Mouse (Mus musculus) stomach, embryonic 15.5 days (tissue): Measurements from ENCODE around the gene Ccdc103. TPM values are rescaled to one million over a fixed set of nuclear protein-coding genes. Genes with fewer than 3 reads are reported as not detected.
A peak's percentile ranks its signal among the peaks of the same experiment; 100 is the strongest.

Source experiments
- ATAC-seq: fragments of 200-750 bp; cut with Nextera tagmentation; 2 replicates; pipeline ENCODE4 v1.8.0; 2017; ENCODE audit warnings: low read depth, moderate number of reproducible peaks, moderate TSS enrichment; ENCODE audit not compliant: insufficient read depth, low FRiP score
- H3K27ac ChIP-seq: fragments of 300-500 bp; sonication (generic); 2 replicates; pipeline ENCODE4 v1.5.1; 2015; ENCODE audit warnings: mild to moderate bottlenecking, inconsistent platforms
- H3K27me3 ChIP-seq: fragments of 300-500 bp; sonication (generic); replicated peaks from 2 replicates; pipeline ENCODE4 v1.6.1; 2015; ENCODE audit warnings: inconsistent platforms
- H3K36me3 ChIP-seq: fragments of 300-500 bp; sonication (generic); 2 replicates; pipeline ENCODE4 v1.6.1; 2015; ENCODE audit warnings: inconsistent platforms
- H3K4me1 ChIP-seq: fragments of 300-500 bp; sonication (generic); 2 replicates; pipeline ENCODE4 v1.6.1; 2015; ENCODE audit warnings: inconsistent platforms
- H3K4me2 ChIP-seq: fragments of 300-500 bp; sonication (generic); 2 replicates; pipeline ENCODE4 v1.6.1; 2015; ENCODE audit warnings: mild to moderate bottlenecking, inconsistent platforms
- H3K4me3 ChIP-seq: fragments of 300-500 bp; sonication (generic); replicated peaks from 2 replicates; pipeline ENCODE4 v1.5.1; 2015; ENCODE audit warnings: inconsistent platforms
- H3K9ac ChIP-seq: fragments of 300-500 bp; sonication (generic); 2 replicates; pipeline ENCODE4 v1.6.1; 2015; ENCODE audit warnings: inconsistent platforms
- H3K9me3 ChIP-seq: fragments of 300-500 bp; sonication (generic); 2 replicates; pipeline ENCODE4 v1.6.1; 2016; ENCODE audit warnings: inconsistent platforms
- WGBS: fragments of 180-500 bp; shearing (Covaris S2); methylation state at CpG from one replicate; pipeline ENCODE4 v1.1.7; 2015; 5-methylcytosine and 5-hydroxymethylcytosine counted together
- polyA plus RNA-seq: library from polyadenylated mRNA; unstranded; fragments of >200 nt; fragmentation: Nextera tagmentation; extraction: Ambion mirVana; gene quantifications from 2 replicates; pipeline ENCODE4 v1.2.1, GENCODE M21; 2015

Ccdc103 gene
- 1.1 TPM in 2 replicates for polyA plus RNA-seq

GRCm38 (mm10) chr11:102880585-102881313 lies at the start of gene Ccdc103, which contains the start of gene Eftud2:
Ccdc103 (plus strand) TSS chr11:102881204.
Eftud2 (minus strand) TSS chr11:102880985.
- H3K9ac ChIP-seq = peak within 1 kb of the TSS; percentile 80
- H3K36me3 ChIP-seq = peaks cover 6% of the 10 kb centered on the region; the same call in 1 of the 2 replicates
- peak within 1 kb of the TSS; percentile 81 for H3K4me3 ChIP-seq
- 0% methylated on average over 62 of the region's 62 CpGs for WGBS
- peak; percentile 85 for ATAC-seq
- H3K27me3 ChIP-seq = 0 out of 2 replicates have a peak, but pooled peaks cover 2% of the 10 kb centered on the region
- 0 out of 2 replicates have a peak, but pooled peaks cover 17% of the 10 kb centered on the region for H3K4me1 ChIP-seq
- no peaks in the 10 kb centered on the region for H3K9me3 ChIP-seq
- peak within 1 kb of the TSS; percentile 79 for H3K4me2 ChIP-seq
- H3K27ac ChIP-seq = peak within 1 kb of the TSS; percentile 89

DNA sequence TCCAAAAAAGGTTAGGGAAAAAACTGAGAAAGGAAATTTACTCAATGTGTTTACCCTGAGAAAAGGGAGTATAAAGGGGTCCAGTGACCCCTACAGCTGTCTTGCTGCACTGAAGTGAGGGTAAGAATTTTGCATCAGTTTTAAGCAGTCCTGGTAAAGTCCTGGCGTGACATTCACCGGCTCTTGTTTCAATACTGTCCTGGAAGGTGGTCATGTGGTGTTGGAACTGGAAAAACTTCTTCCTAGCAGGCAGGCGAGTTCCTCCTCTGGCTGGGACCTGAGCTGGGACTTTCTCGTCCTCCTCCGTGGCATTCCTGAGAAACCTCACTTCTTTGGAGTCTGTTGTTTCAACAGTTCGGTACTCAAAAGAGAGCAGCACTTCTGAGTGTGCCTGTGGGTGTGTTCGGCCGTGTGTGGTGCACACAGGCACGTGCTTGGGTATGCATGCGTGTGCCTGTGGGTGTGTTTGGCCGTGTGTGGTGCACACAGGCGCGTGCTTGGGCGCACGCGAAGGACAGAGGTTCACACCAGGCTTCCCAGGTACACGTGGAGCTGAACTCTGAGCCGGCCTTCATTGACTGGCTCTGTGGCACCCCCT lies 48.2 kb upstream of the Ccdc103 start:
- no peaks in the 10 kb centered on the region for H3K9me3 ChIP-seq
- H3K4me1 ChIP-seq = 0 out of 2 replicates have a peak, but pooled peaks cover 7% of the 10 kb centered on the region
- no peak overlapping the region for H3K9ac ChIP-seq
- no peak overlapping the region for H3K4me3 ChIP-seq
- H3K36me3 ChIP-seq = 0 out of 2 replicates have a peak, but pooled peaks cover 11% of the 10 kb centered on the region
- no peak overlapping the region for H3K27ac ChIP-seq
- no peak overlapping the region for H3K4me2 ChIP-seq
- H3K27me3 ChIP-seq = no peaks in the 10 kb centered on the region
- WGBS = 51% methylated on average over 18 of the region's 18 CpGs
- peak; percentile 35; the same call in 1 of the 2 replicates for ATAC-seq

GRCm38 (mm10) chr11:102834219-102834618 lies 46.8 kb upstream of the Ccdc103 start:
- Histone ChIP-seq H3K27ac (no peak overlapping the region), H3K9me3 (no peaks in the 10 kb centered on the region), H3K4me2 (no peak overlapping the region), H3K36me3 (0 out of 2 replicates have a peak, but pooled peaks cover 22% of the 10 kb centered on the region), H3K4me1 (0 out of 2 replicates have a peak, but pooled peaks cover 7% of the 10 kb centered on the region), H3K4me3 (no peak overlapping the region), H3K9ac (no peak overlapping the region), H3K27me3 (no peaks in the 10 kb centered on the region)
- WGBS = 81% methylated on average over 10 of the region's 10 CpGs
- no peak for ATAC-seq

DNA sequence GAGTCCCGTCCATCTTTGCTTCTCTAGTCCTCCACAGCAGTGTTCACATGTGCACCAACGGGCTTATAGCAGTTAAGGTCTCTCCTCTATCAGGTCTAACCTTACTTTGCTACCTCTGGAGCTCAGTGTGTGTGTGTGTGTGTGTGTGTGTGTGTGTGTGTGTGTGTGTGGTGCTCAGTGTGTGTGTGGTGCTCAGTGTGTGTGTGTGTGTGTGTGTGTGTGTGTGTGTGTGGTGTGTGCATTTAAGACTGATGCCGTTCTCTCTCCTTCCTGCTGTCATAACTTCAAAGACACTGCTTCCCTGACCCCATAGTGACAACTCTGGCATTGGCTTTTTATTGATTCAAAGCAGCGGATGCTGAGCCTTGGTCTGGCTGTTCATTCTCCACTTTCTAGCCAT lies 45.5 kb upstream of the Ccdc103 start, which contains the start of gene Higd1b:
Gene Higd1b, plus strand, starts transcription at position 301 of the 400 bp plus-strand sequence.
- H3K9me3 ChIP-seq = no peaks in the 10 kb centered on the region
- WGBS = 65% methylated on average over 4 of the region's 4 CpGs
- H3K27ac ChIP-seq = no peak within 1 kb of the TSS
- 0 out of 2 replicates have a peak, but pooled peaks cover 7% of the 10 kb centered on the region for H3K4me1 ChIP-seq
- H3K36me3 ChIP-seq = peaks cover 23% of the 10 kb centered on the region; the same call in 1 of the 2 replicates
- no peak for ATAC-seq
- H3K4me2 ChIP-seq = no peak within 1 kb of the TSS
- no peaks in the 10 kb centered on the region for H3K27me3 ChIP-seq
- H3K4me3 ChIP-seq = no peak within 1 kb of the TSS
- no peak within 1 kb of the TSS for H3K9ac ChIP-seq

DNA sequence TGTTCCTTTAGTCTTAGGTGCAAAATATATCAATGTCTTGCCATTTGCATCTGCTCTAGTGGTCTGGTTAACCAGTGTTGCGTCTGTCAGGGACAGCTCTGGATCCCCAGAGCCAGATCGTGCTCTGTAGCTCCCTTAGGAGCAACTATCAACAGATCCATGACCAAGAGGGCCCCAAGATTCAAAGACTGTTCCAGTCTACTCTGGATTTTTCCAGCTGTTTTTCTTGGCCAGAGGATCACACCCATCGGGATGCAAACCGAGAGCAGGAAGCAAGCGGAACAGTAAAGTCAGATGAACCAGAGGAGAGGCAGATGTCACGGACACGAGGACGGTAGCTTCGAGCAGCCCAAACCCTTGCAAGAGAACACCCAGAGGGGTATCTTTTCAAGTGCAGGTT lies 44.9 kb upstream of the Ccdc103 start:
- ATAC-seq = no peak

GRCm38 (mm10) chr11:102837385-102837784 lies 43.6 kb upstream of the Ccdc103 start:
- no peak for ATAC-seq
- Histone ChIP-seq H3K4me1 (0 out of 2 replicates have a peak, but pooled peaks cover 7% of the 10 kb centered on the region), H3K4me3 (no peak overlapping the region), H3K9me3 (no peaks in the 10 kb centered on the region), H3K4me2 (no peak overlapping the region), H3K36me3 (peaks cover 32% of the 10 kb centered on the region), H3K27me3 (no peaks in the 10 kb centered on the region), H3K9ac (no peak overlapping the region), H3K27ac (no peak overlapping the region)
- 97% methylated on average over 1 of the region's 1 CpGs for WGBS

More for the DNA sequence above, 44.9 kb upstream of the Ccdc103 start:
- Histone ChIP-seq H3K36me3 (peaks cover 28% of the 10 kb centered on the region), H3K27me3 (no peaks in the 10 kb centered on the region), H3K9ac (no peak overlapping the region), H3K27ac (no peak overlapping the region), H3K9me3 (no peaks in the 10 kb centered on the region), H3K4me2 (no peak overlapping the region), H3K4me3 (no peak overlapping the region), H3K4me1 (0 out of 2 replicates have a peak, but pooled peaks cover 7% of the 10 kb centered on the region)
- 89% methylated on average over 9 of the region's 9 CpGs for WGBS

- H3K36me3 ChIP-seq = peaks cover 37% of the 10 kb centered on the region
- 0 out of 2 replicates have a peak, but pooled peaks cover under 1% of the 10 kb centered on the region for H3K4me1 ChIP-seq
- H3K4me2 ChIP-seq = no peak overlapping the region
- H3K9ac ChIP-seq = no peak overlapping the region
- ATAC-seq = no peak
- no peak overlapping the region for H3K4me3 ChIP-seq
- WGBS = 77% methylated on average over 2 of the region's 2 CpGs
- H3K27me3 ChIP-seq = no peaks in the 10 kb centered on the region
- no peak overlapping the region for H3K27ac ChIP-seq
- no peaks in the 10 kb centered on the region for H3K9me3 ChIP-seq
Observed at GRCm38 (mm10) chr11:102838126-102838525, 42.9 kb upstream of the Ccdc103 start.

DNA sequence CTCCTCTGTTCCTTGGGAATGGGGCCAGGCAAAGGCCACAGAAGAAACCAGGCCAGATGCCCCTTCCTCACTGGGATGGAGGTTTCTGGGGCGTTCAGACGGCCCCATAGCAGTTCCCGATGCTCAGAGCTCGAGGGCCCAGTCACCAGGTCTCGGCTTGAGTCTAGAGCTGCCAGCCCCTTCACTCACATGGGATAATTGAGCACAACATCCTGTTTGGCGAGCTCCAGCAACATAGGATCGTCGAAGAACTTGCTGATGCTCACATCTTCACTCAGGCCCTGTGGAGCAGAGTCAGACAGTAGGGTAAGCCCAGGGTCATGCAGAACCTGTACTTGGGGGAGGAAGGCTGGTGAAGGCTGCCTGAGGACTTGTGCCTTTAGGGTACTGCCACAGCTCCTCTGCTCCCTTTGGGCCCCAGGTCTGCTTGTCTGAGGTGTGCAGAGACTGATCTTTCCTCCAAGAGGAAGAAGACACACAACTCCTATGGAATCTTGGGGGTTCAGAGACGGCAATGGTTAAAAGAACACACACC lies 42.3 kb upstream of the Ccdc103 start:
- no peak overlapping the region for H3K27ac ChIP-seq
- WGBS = 80% methylated on average over 9 of the region's 9 CpGs
- H3K4me1 ChIP-seq = no peaks in the 10 kb centered on the region

GRCm38 (mm10) chr11:102845926-102846325 lies 35.1 kb upstream of the Ccdc103 start:
- ATAC-seq = no peak
- WGBS = 67% methylated on average over 10 of the region's 10 CpGs
- Histone ChIP-seq H3K27me3 (no peaks in the 10 kb centered on the region), H3K27ac (no peak overlapping the region), H3K4me3 (no peak overlapping the region), H3K9me3 (no peaks in the 10 kb centered on the region), H3K9ac (no peak overlapping the region), H3K4me1 (no peaks in the 10 kb centered on the region), H3K4me2 (no peak overlapping the region), H3K36me3 (peaks cover 68% of the 10 kb centered on the region)

More for the DNA sequence above, 42.3 kb upstream of the Ccdc103 start:
- no peaks in the 10 kb centered on the region for H3K27me3 ChIP-seq
- no peaks in the 10 kb centered on the region for H3K9me3 ChIP-seq
- H3K4me2 ChIP-seq = no peak overlapping the region
- ATAC-seq = no peak
- H3K36me3 ChIP-seq = peaks cover 42% of the 10 kb centered on the region
- H3K4me3 ChIP-seq = no peak overlapping the region
- H3K9ac ChIP-seq = no peak overlapping the region

DNA sequence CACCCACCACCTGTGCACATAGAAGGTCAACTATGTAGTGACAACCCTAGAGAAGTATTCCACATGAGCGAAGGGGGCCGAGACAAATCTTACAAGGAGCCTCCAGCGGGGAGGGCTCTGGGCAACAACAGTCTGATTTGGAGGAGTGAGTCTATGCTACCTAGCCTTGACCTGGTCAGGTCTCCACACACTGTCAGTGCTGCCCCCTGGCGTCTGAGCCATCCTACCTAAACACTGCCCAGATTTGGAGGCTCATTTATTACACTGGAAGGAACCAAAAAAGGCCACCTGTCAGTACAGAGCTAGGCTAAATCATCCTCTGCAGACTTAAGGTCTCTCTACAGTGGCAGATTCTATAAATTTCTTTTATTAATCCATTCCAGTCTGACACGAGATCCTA lies 29.1 kb upstream of the Ccdc103 start:
- Histone ChIP-seq H3K4me3 (no peak overlapping the region), H3K9me3 (no peaks in the 10 kb centered on the region), H3K27ac (no peak overlapping the region), H3K4me1 (no peaks in the 10 kb centered on the region), H3K27me3 (no peaks in the 10 kb centered on the region), H3K4me2 (no peak overlapping the region), H3K36me3 (peaks cover 61% of the 10 kb centered on the region), H3K9ac (no peak overlapping the region)
- ATAC-seq = no peak
- WGBS = 65% methylated on average over 5 of the region's 5 CpGs

- H3K9ac ChIP-seq = no peak overlapping the region
- H3K4me2 ChIP-seq = no peak overlapping the region
- H3K4me3 ChIP-seq = no peak overlapping the region
- no peaks in the 10 kb centered on the region for H3K9me3 ChIP-seq
- ATAC-seq = no peak
- no peak overlapping the region for H3K27ac ChIP-seq
- peaks cover 62% of the 10 kb centered on the region for H3K36me3 ChIP-seq
- H3K4me1 ChIP-seq = no peaks in the 10 kb centered on the region
- H3K27me3 ChIP-seq = no peaks in the 10 kb centered on the region
Observed at GRCm38 (mm10) chr11:102853760-102854159, 27.2 kb upstream of the Ccdc103 start.

DNA sequence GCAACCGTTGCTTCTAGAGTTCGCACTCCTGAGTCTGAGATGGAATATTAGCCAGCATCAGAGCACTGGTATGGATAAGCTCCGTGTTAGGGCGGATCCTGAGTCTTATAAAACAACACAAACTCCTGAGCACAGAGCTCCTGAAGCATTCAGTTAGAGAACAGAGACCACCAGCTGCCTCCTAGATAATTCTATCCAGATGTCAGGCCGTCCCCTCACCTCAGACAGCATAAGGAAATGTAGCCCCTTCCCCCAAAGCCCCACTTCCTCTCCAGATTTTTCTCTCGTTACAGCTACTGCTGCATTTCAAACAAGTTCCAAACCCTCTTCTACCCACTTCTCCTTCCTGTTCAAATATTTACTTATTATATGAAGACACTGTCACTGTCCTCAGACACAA lies 25.1 kb upstream of the Ccdc103 start:
- no peaks in the 10 kb centered on the region for H3K27me3 ChIP-seq
- no peak overlapping the region for H3K27ac ChIP-seq
- no peak overlapping the region for H3K4me2 ChIP-seq
- 79% methylated on average over 6 of the region's 6 CpGs for WGBS
- no peak for ATAC-seq
- H3K9ac ChIP-seq = no peak overlapping the region
- H3K4me1 ChIP-seq = no peaks in the 10 kb centered on the region
- H3K4me3 ChIP-seq = no peak overlapping the region
- H3K9me3 ChIP-seq = no peaks in the 10 kb centered on the region
- H3K36me3 ChIP-seq = peaks cover 64% of the 10 kb centered on the region
